In the genomic region with DNA sequence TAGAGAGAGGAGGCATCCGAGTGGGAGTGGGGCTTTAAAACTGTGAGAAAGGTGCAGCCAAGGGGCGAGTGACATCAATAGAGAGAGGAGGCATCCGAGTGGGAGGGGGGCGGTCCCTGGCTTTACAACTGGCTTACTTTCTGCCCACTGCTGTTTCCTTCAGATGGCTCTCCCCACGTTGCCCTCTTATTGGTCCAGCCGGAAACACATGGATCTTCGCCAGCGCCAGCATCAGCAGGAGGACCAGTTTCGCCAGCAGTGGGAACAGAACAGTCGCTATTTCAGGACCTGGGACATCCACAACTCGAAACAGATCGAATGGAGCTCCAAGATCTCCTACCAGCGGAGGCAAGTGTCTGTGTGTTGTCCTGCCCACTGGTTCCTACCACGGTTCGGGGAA, we compare ENCODE assay signal across 8 mouse cellular contexts. TPM values are rescaled to one million over a fixed set of nuclear protein-coding genes. Genes with fewer than 3 reads are reported as not detected.
DNase-seq lines count a peak whose midpoint lies in the region; ATAC-seq and TF ChIP-seq lines count a peak whose summit lies in the region.

No protein-coding gene starts in this region.

- H3K9me3 ChIP-seq in heart, embryonic 10.5 days: no peaks in the 10 kb centered on the region
- H3K9me3 ChIP-seq in E14TG2a.4 (ENCODE audit: low read length): no peaks in the 10 kb centered on the region
- H3K9me3 ChIP-seq in forebrain, embryonic 14.5 days (replicated peaks; ENCODE audit: control insufficient read depth, low read length): no peaks in the 10 kb centered on the region
- no peaks in the 10 kb centered on the region for H3K9me3 ChIP-seq in liver, postnatal 0 days (ENCODE audit: low read length)

- H3K4me1 ChIP-seq in heart, embryonic 10.5 days: peaks cover 10% of the 10 kb centered on the region
- peaks cover 30% of the 10 kb centered on the region for H3K4me1 ChIP-seq in E14TG2a.4 (replicated peaks; ENCODE audit: low read depth, low read length)
- 0 out of 2 replicates have a peak, but pooled peaks cover 3% of the 10 kb centered on the region for H3K4me1 ChIP-seq in forebrain, embryonic 14.5 days (ENCODE audit: control insufficient read depth, insufficient read depth, low read length)
- H3K4me1 ChIP-seq in liver, postnatal 0 days (ENCODE audit: insufficient read depth): peaks cover 7% of the 10 kb centered on the region

- H3K4me2 ChIP-seq in forebrain, embryonic 14.5 days (ENCODE audit: low read length): peak overlapping the region; percentile 70
- H3K4me2 ChIP-seq in liver, postnatal 0 days (ENCODE audit: low read depth, low read length): peak overlapping the region; percentile 85

- no peak overlapping the region for H3K27ac ChIP-seq in heart, embryonic 10.5 days
- no peak overlapping the region for H3K27ac ChIP-seq in forebrain, embryonic 14.5 days (ENCODE audit: low read depth, low read length)
- H3K27ac ChIP-seq in liver, postnatal 0 days (ENCODE audit: low read depth): no peak overlapping the region

- ATAC-seq in forebrain, embryonic 14.5 days: no peak
- no peak for ATAC-seq in liver, postnatal 0 days

- DNase-seq in heart, embryonic 10.5 days (ENCODE audit: low spot score): no peak
- no peak for DNase-seq in heart, postnatal 4 days
- DNase-seq in forebrain, embryonic 14.5 days (ENCODE audit: low spot score): no peak
- no peak for DNase-seq in liver, postnatal 0 days
- no peak for DNase-seq in adrenal gland, postnatal 25 days
- no peak for DNase-seq in thymus, postnatal 25 days
- DNase-seq in yolk sac, embryonic 10.5 days (ENCODE audit: low spot score): no peak

- no peaks in the 10 kb centered on the region for H3K27me3 ChIP-seq in heart, embryonic 10.5 days (ENCODE audit: insufficient read depth, poor library complexity, severe bottlenecking)
- no peaks in the 10 kb centered on the region; the same call in 1 of the 2 replicates for H3K27me3 ChIP-seq in E14TG2a.4 (ENCODE audit: insufficient read depth, low read length)
- H3K27me3 ChIP-seq in forebrain, embryonic 14.5 days (replicated peaks; ENCODE audit: control insufficient read depth, insufficient read depth, low read length): no peaks in the 10 kb centered on the region
- no peaks in the 10 kb centered on the region for H3K27me3 ChIP-seq in liver, postnatal 0 days (ENCODE audit: insufficient read depth, low read length)

- peak overlapping the region; percentile 91 for H3K4me3 ChIP-seq in heart, embryonic 10.5 days
- peak overlapping the region; percentile 90 for H3K4me3 ChIP-seq in E14TG2a.4 (replicated peaks; ENCODE audit: low read length)
- H3K4me3 ChIP-seq in forebrain, embryonic 14.5 days (ENCODE audit: low read depth, low read length): peak overlapping the region; percentile 81
- peak overlapping the region; percentile 81 for H3K4me3 ChIP-seq in liver, postnatal 0 days (ENCODE audit: low read depth, low read length)

- peak overlapping the region; percentile 79 for H3K9ac ChIP-seq in forebrain, embryonic 14.5 days (ENCODE audit: low read length)
- H3K9ac ChIP-seq in liver, postnatal 0 days (replicated peaks): 0 out of 2 replicates have a peak overlapping the region, but pooled peaks have one; percentile 73

- peaks cover 43% of the 10 kb centered on the region for H3K36me3 ChIP-seq in heart, embryonic 10.5 days
- H3K36me3 ChIP-seq in E14TG2a.4 (ENCODE audit: insufficient read depth, low read length): peaks cover 46% of the 10 kb centered on the region
- peaks cover 29% of the 10 kb centered on the region for H3K36me3 ChIP-seq in forebrain, embryonic 14.5 days (ENCODE audit: control insufficient read depth, insufficient read depth, low read length)
- peaks cover 11% of the 10 kb centered on the region for H3K36me3 ChIP-seq in liver, postnatal 0 days (replicated peaks; ENCODE audit: insufficient read depth, low read length)

- no peak for TF ChIP-seq EP300 in liver, postnatal 0 days (IDR thresholded peaks at IDR 0.05; ENCODE audit: low read depth)

- no peak for TF ChIP-seq CTCF in E14TG2a.4 (conservative IDR thresholded peaks at IDR 0.05; ENCODE audit: low read length)
- no peak for TF ChIP-seq CTCF in liver, postnatal 0 days (IDR thresholded peaks at IDR 0.05; ENCODE audit: low read depth)

- 59% methylated on average over 15 of the region's 15 CpGs for WGBS in heart, embryonic 10.5 days
- WGBS in forebrain, embryonic 14.5 days: 49% methylated on average over 15 of the region's 15 CpGs
- 50% methylated on average over 15 of the region's 15 CpGs for WGBS in liver, postnatal 0 days (ENCODE audit: insufficient replicate concordance)

RNA-seq across cellular contexts. Expression of a gene that starts 0.9 kb away (rescaled TPM):
- 8.8 and 11.4 TPM in 2 replicates for polyA plus RNA-seq in heart, embryonic 10.5 days (2016; fragmentation: Nextera tagmentation; extraction: Ambion mirVana)
- 1 to 10 TPM; 5.3 to 6.8 TPM for total RNA-seq in heart, postnatal 4 days (2021)
- polyA plus RNA-seq in forebrain, embryonic 14.5 days (2014; fragmentation: Nextera tagmentation; extraction: Ambion mirVana): 7.1 and 10.4 TPM in 2 replicates
- polyA plus RNA-seq in liver, postnatal 0 days (2015; fragmentation: Nextera tagmentation; extraction: Ambion mirVana): 1.9 and 2.4 TPM in 2 replicates
- 13.5 and 14.6 TPM in 2 replicates for total RNA-seq in adrenal gland, postnatal 25 days (2021)

RNA-seq across cellular contexts. Expression of a gene that starts 17.7 kb away (rescaled TPM):
- polyA plus RNA-seq in heart, embryonic 10.5 days (2016; fragmentation: Nextera tagmentation; extraction: Ambion mirVana): 65.8 and 71.8 TPM in 2 replicates
- 10 to 100 TPM; 24.4 to 26.8 TPM for total RNA-seq in heart, postnatal 4 days (2021)
- 31.2 and 32.4 TPM in 2 replicates for polyA plus RNA-seq in forebrain, embryonic 14.5 days (2014; fragmentation: Nextera tagmentation; extraction: Ambion mirVana)
- polyA plus RNA-seq in liver, postnatal 0 days (2015; fragmentation: Nextera tagmentation; extraction: Ambion mirVana): 23.1 and 23.8 TPM in 2 replicates
- total RNA-seq in adrenal gland, postnatal 25 days (2021): 61.9 and 66.2 TPM in 2 replicates

RNA-seq across cellular contexts. Expression of a gene that starts 50.3 kb away (rescaled TPM):
- polyA plus RNA-seq in heart, embryonic 10.5 days (2016; fragmentation: Nextera tagmentation; extraction: Ambion mirVana): 1.1 TPM in 2 replicates
- total RNA-seq in heart, postnatal 4 days (2021): 1 to 10 TPM; 2.8 to 3.1 TPM
- polyA plus RNA-seq in forebrain, embryonic 14.5 days (2014; fragmentation: Nextera tagmentation; extraction: Ambion mirVana): 0.55 and 0.79 TPM in 2 replicates
- 0.32 and 0.38 TPM in 2 replicates for polyA plus RNA-seq in liver, postnatal 0 days (2015; fragmentation: Nextera tagmentation; extraction: Ambion mirVana)
- total RNA-seq in adrenal gland, postnatal 25 days (2021): 1.2 and 1.3 TPM in 2 replicates
